Mouse (Mus musculus): ENCODE measurements around the gene Foxj3. TPM values are rescaled to one million over a fixed set of nuclear protein-coding genes. Genes with fewer than 3 reads are reported as not detected.

Gene Foxj3
- total and polyA plus RNA-seq, 2 experiments: 6.2 to 6.7 TPM

GRCm38 (mm10) chr4:119660007-119660406 is 123.2 kb downstream of the Foxj3 start:
- Histone ChIP-seq H3K4me3 (ENCODE audit: insufficient read depth, low read depth, low read length) (no peak overlapping the region), H3K9ac (ENCODE audit: low read depth, low read length) (no peak overlapping the region), H3K27me3 (ENCODE audit: control insufficient read depth, insufficient read depth, low read length) (no peaks in the 10 kb centered on the region), H3K79me2 (ENCODE audit: control insufficient read depth, insufficient read depth, low read length) (no peaks in the 10 kb centered on the region), H3K36me3 (ENCODE audit: control insufficient read depth, insufficient read depth, low read length) (no peaks in the 10 kb centered on the region), H3K27ac (replicated peaks; ENCODE audit: insufficient read depth, low read depth, low read length) (no peak overlapping the region), H3K4me1 (ENCODE audit: control insufficient read depth, insufficient read depth, low read length) (no peaks in the 10 kb centered on the region)
- no peak for DNase-seq (ENCODE audit: extremely low read depth, low read depth, low spot score)
- 88% methylated on average over 8 of the region's 8 CpGs for WGBS
- TF ChIP-seq POLR2A (IDR thresholded peaks at IDR 0.05; ENCODE audit: extremely low read depth, insufficient read depth, low read length) (no peak), CTCF (IDR thresholded peaks at IDR 0.05; ENCODE audit: low read depth, low read length) (no peak)

- H3K4me3 ChIP-seq (ENCODE audit: insufficient read depth, low read depth, low read length): no peak overlapping the region
- TF ChIP-seq POLR2A (IDR thresholded peaks at IDR 0.05; ENCODE audit: extremely low read depth, insufficient read depth, low read length): no peak
- no peak for TF ChIP-seq CTCF (IDR thresholded peaks at IDR 0.05; ENCODE audit: low read depth, low read length)
- H3K36me3 ChIP-seq (ENCODE audit: control insufficient read depth, insufficient read depth, low read length): no peaks in the 10 kb centered on the region
- no peak overlapping the region for H3K9ac ChIP-seq (ENCODE audit: low read depth, low read length)
- H3K27ac ChIP-seq (replicated peaks; ENCODE audit: insufficient read depth, low read depth, low read length): no peak overlapping the region
- no peak for DNase-seq (ENCODE audit: extremely low read depth, low read depth, low spot score)
- 31% methylated on average over 4 of the region's 4 CpGs for WGBS
- no peaks in the 10 kb centered on the region for H3K79me2 ChIP-seq (ENCODE audit: control insufficient read depth, insufficient read depth, low read length)
- no peaks in the 10 kb centered on the region for H3K4me1 ChIP-seq (ENCODE audit: control insufficient read depth, insufficient read depth, low read length)
- H3K27me3 ChIP-seq (ENCODE audit: control insufficient read depth, insufficient read depth, low read length): no peaks in the 10 kb centered on the region
Observed at GRCm38 (mm10) chr4:119662151-119662550, 125.3 kb downstream of the Foxj3 start.

GRCm38 (mm10) chr4:119662976-119663375 is 126.2 kb downstream of the Foxj3 start:
- H3K36me3 ChIP-seq (ENCODE audit: control insufficient read depth, insufficient read depth, low read length): no peaks in the 10 kb centered on the region
- no peaks in the 10 kb centered on the region for H3K27me3 ChIP-seq (ENCODE audit: control insufficient read depth, insufficient read depth, low read length)
- WGBS: 82% methylated on average over 7 of the region's 7 CpGs
- H3K4me3 ChIP-seq (ENCODE audit: insufficient read depth, low read depth, low read length): no peak overlapping the region
- TF ChIP-seq POLR2A (IDR thresholded peaks at IDR 0.05; ENCODE audit: extremely low read depth, insufficient read depth, low read length) (no peak), CTCF (IDR thresholded peaks at IDR 0.05; ENCODE audit: low read depth, low read length) (no peak)
- DNase-seq (ENCODE audit: extremely low read depth, low read depth, low spot score): no peak
- H3K9ac ChIP-seq (ENCODE audit: low read depth, low read length): no peak overlapping the region
- no peaks in the 10 kb centered on the region for H3K4me1 ChIP-seq (ENCODE audit: control insufficient read depth, insufficient read depth, low read length)
- H3K79me2 ChIP-seq (ENCODE audit: control insufficient read depth, insufficient read depth, low read length): no peaks in the 10 kb centered on the region
- H3K27ac ChIP-seq (replicated peaks; ENCODE audit: insufficient read depth, low read depth, low read length): no peak overlapping the region

- Histone ChIP-seq H3K36me3 (ENCODE audit: control insufficient read depth, insufficient read depth, low read length) (no peaks in the 10 kb centered on the region), H3K27me3 (ENCODE audit: control insufficient read depth, insufficient read depth, low read length) (no peaks in the 10 kb centered on the region), H3K4me3 (ENCODE audit: insufficient read depth, low read depth, low read length) (no peak overlapping the region), H3K27ac (replicated peaks; ENCODE audit: insufficient read depth, low read depth, low read length) (no peak overlapping the region), H3K79me2 (ENCODE audit: control insufficient read depth, insufficient read depth, low read length) (no peaks in the 10 kb centered on the region), H3K4me1 (ENCODE audit: control insufficient read depth, insufficient read depth, low read length) (no peaks in the 10 kb centered on the region), H3K9ac (ENCODE audit: low read depth, low read length) (no peak overlapping the region)
- WGBS: 93% methylated on average over 14 of the region's 14 CpGs
- no peak for DNase-seq (ENCODE audit: extremely low read depth, low read depth, low spot score)
- TF ChIP-seq CTCF (IDR thresholded peaks at IDR 0.05; ENCODE audit: low read depth, low read length): no peak
- TF ChIP-seq POLR2A (IDR thresholded peaks at IDR 0.05; ENCODE audit: extremely low read depth, insufficient read depth, low read length): no peak
Observed at GRCm38 (mm10) chr4:119663409-119664095, 126.7 kb downstream of the Foxj3 start.

- Histone ChIP-seq H3K4me3 (ENCODE audit: insufficient read depth, low read depth, low read length) (no peak overlapping the region), H3K9ac (ENCODE audit: low read depth, low read length) (no peak overlapping the region), H3K27ac (replicated peaks; ENCODE audit: insufficient read depth, low read depth, low read length) (no peak overlapping the region), H3K36me3 (ENCODE audit: control insufficient read depth, insufficient read depth, low read length) (no peaks in the 10 kb centered on the region), H3K27me3 (ENCODE audit: control insufficient read depth, insufficient read depth, low read length) (no peaks in the 10 kb centered on the region), H3K4me1 (ENCODE audit: control insufficient read depth, insufficient read depth, low read length) (no peaks in the 10 kb centered on the region), H3K79me2 (ENCODE audit: control insufficient read depth, insufficient read depth, low read length) (no peaks in the 10 kb centered on the region)
- 94% methylated on average over 2 of the region's 2 CpGs for WGBS
- DNase-seq (ENCODE audit: extremely low read depth, low read depth, low spot score): no peak
- TF ChIP-seq CTCF (IDR thresholded peaks at IDR 0.05; ENCODE audit: low read depth, low read length): no peak
- TF ChIP-seq POLR2A (IDR thresholded peaks at IDR 0.05; ENCODE audit: extremely low read depth, insufficient read depth, low read length): no peak
Observed at GRCm38 (mm10) chr4:119665166-119665565, 128.4 kb downstream of the Foxj3 start.

GRCm38 (mm10) chr4:119666116-119666515 is 129.3 kb downstream of the Foxj3 start:
- WGBS: 60% methylated on average over 8 of the region's 8 CpGs
- TF ChIP-seq POLR2A (IDR thresholded peaks at IDR 0.05; ENCODE audit: extremely low read depth, insufficient read depth, low read length): no peak
- DNase-seq (ENCODE audit: extremely low read depth, low read depth, low spot score): no peak
- no peaks in the 10 kb centered on the region for H3K79me2 ChIP-seq (ENCODE audit: control insufficient read depth, insufficient read depth, low read length)
- H3K27ac ChIP-seq (replicated peaks; ENCODE audit: insufficient read depth, low read depth, low read length): no peak overlapping the region
- no peak overlapping the region for H3K9ac ChIP-seq (ENCODE audit: low read depth, low read length)
- H3K27me3 ChIP-seq (ENCODE audit: control insufficient read depth, insufficient read depth, low read length): no peaks in the 10 kb centered on the region
- no peaks in the 10 kb centered on the region for H3K36me3 ChIP-seq (ENCODE audit: control insufficient read depth, insufficient read depth, low read length)
- no peaks in the 10 kb centered on the region for H3K4me1 ChIP-seq (ENCODE audit: control insufficient read depth, insufficient read depth, low read length)
- no peak overlapping the region for H3K4me3 ChIP-seq (ENCODE audit: insufficient read depth, low read depth, low read length)
